Mouse (Mus musculus) urinary bladder, postnatal 4 days (tissue): ENCODE results near the gene Cog4.

Experiments
- DNase-seq, 2 experiments: peaks; one replicate each; pipeline ENCODE4 v3.0.0; 2021 to 2022; ENCODE audit warnings: low spot score in 2 of 2

The Cog4 gene

DNA sequence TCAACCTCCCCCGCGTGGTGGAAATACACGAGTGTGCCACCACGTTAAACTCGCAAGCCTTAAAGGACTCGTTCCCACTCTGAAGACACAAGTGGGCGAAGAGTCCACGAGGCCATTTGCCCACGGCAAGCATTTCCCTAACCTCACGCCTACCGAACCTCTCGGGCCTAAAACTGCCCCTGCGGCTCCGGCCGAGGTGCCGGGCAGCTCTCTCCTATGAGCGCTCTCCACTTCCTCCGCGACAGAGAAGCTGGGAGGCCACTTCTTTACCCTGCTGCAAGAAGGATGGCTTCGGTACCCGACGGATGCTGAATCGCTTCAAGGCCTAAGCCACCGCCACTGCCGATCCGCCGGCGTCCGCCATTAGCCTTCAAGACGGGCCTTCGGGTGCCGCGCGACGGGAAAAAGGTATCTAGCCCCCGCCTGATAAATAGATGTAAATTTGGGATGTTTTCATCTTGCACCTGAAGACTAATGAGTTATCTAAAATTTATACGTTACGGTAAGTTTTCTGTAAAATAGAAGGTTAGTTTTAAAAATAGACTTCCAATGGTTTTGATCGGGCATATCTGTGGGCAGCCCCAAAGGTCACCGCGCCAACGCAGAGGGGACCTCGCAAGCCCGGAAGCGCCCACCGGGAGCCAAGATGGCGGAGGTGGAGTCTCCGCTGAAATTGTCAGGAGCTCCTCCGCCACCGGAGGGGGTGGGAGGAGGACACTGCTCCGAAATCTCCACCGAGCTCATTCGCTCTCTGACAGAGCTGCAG lies at the start of gene Cog4, which contains the start of gene Sf3b3:
Cog4 (plus strand) TSS at position 196 of the 766 bp plus-strand sequence.
Sf3b3 (minus strand) TSS at position 383 of the 766 bp plus-strand sequence.
- DNase-seq = peak; percentile 78 to 82

- no peak for DNase-seq
These were observed 49.3 kb upstream of the Cog4 start for GRCm38 (mm10) chr8:110797086-110797485.

- DNase-seq = no peak
These were observed 43.4 kb upstream of the Cog4 start for GRCm38 (mm10) chr8:110802988-110803387.

GRCm38 (mm10) chr8:110803856-110804255 lies 42.5 kb upstream of the Cog4 start:
- no peak for DNase-seq

DNA sequence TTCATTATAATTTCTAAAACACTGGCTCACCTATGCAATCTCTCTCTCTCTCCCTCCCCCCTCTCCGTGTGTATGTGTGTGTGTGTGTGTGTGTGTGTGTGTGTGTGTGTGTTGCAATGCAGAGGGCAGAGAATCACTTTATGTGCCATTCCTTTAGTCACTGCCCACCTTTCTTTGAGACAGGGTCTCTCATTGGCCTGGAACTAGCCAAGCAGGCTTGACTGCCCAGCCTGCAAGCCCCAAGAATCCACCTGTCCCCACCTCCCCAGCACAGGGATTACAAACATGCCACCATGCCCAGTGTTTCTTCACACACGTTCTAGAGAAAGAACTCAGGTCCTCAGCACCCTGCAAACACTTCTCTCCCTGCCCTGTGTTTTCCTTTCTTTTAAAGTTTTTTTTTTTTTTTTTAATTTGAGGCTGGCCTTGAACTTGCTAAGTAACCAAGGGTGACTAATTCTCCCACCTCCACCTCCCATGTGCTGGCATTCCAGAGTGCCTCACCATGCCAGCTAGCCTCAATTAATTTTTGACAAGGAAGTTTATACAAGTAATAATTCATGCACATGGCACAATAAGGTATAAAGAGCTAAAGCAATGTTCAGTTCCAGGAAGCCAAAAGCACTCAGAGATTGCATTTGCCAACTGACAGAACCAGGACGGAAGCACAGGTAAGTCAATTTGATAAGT lies 41.4 kb upstream of the Cog4 start:
- no peak for DNase-seq

GRCm38 (mm10) chr8:110805669-110806068 lies 40.7 kb upstream of the Cog4 start, which contains the start of gene Il34:
Gene Il34, minus strand, starts transcription at chr8:110805924.
- DNase-seq = no peak

- no peak for DNase-seq
These were observed 40.3 kb upstream of the Cog4 start for GRCm38 (mm10) chr8:110806146-110806545.

GRCm38 (mm10) chr8:110808495-110809472 lies 37.6 kb upstream of the Cog4 start:
- DNase-seq = peak in 1 of 2 experiments; percentile 51

- peak in 1 of 2 experiments; percentile 31 for DNase-seq
These were observed 36.6 kb upstream of the Cog4 start for GRCm38 (mm10) chr8:110809831-110810230.

GRCm38 (mm10) chr8:110810481-110811065 lies 35.8 kb upstream of the Cog4 start:
- DNase-seq = no peak

GRCm38 (mm10) chr8:110811116-110811515 lies 35.3 kb upstream of the Cog4 start:
- DNase-seq = no peak

DNA sequence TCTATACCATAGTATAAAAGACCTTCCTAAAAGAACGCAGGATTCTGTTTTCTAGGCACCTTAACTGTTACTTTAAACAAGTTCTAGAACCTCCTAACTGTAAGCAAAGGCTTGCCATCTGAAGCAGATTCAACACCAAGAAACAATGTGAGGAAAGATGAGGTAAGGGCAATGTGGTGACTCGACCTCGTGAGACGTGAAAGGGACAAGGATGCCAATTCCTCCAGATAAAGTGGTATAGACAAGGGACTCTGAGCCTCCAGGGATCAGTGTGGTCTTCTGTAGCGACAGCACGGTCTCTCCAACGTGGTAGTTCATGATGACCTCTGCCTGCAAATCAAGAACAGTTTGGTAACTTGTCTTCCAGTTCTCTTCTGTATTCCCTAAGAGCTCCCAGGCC lies 34.6 kb upstream of the Cog4 start:
- DNase-seq = no peak

DNA sequence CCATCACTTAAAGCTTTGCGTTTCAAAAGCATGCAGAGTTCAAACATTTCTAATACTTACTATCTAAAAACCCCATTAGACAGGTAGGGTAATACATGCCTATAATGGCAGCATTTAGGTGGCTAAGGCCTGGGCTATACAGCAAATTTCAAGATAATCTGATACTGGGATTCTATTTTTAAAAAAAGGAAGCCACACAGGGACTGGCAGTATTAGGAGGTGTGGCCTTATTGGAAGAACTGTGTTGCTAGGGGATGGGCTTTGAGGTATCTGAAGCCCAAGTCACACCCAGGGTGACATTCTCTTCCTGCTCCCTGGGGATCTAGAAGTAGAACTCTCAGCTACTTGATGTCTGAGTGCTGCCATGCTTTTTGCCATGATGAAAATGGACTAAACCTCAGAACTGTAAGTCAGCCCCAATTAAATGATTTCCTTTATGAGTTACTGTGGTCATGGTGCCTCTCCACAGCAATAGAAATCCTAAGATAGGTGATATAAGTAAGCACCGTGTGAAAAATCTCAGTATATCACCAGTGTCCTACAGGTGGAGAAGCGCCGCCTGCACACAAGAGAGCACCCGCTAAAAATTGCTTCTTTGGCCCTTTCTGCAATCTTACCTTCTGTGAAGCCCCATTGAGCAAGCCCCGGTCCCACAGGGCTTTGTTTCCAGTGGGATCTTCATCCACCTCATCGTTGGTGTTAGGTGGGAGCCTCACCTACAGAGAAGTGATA lies 33.9 kb upstream of the Cog4 start:
- no peak for DNase-seq

GRCm38 (mm10) chr8:110813081-110813812 lies 33.2 kb upstream of the Cog4 start:
- no peak for DNase-seq

DNA sequence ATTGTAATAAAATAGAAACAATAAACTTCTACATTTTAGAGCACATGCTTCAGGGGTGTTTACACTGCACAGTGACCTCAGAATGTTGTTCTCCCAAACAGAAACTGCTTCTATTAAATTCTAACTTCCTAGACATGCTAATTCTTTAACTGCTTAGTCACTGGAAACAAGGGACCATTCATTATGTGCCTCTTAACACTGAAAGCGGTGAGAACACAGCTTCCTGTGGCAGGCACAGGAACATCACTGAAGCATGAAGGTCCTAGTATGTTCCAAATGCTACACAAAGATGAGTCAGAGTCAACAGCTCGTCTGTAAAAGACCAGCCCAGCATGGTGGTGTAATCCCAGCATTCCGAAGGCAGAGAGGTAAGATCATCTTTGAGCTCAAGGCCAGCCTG lies 31.1 kb upstream of the Cog4 start:
- DNase-seq = no peak

GRCm38 (mm10) chr8:110816990-110817389 lies 29.4 kb upstream of the Cog4 start:
- no peak for DNase-seq

GRCm38 (mm10) chr8:110818593-110818992 lies 27.8 kb upstream of the Cog4 start:
- DNase-seq = no peak

GRCm38 (mm10) chr8:110820257-110820656 lies 26.1 kb upstream of the Cog4 start:
- DNase-seq = no peak

GRCm38 (mm10) chr8:110821960-110822359 lies 24.4 kb upstream of the Cog4 start:
- DNase-seq = no peak

DNA sequence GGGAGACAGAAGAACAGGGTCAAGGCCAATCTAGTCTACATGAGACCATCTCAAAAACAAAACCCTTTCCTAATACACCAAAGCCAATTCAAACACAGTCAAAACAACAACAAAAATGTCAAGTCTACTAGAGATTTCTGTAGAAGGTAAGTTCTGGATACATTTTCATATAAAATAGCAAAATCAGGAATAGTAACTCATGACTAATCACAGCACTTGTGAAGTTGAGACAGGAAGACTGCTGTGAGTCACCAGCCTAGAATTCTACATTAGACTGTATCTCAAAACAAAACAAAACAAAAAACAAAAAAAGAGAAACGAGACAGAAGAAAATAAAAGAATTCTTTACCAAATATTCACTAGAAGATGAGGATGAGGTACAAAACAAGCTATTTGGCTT lies 21.5 kb upstream of the Cog4 start:
- DNase-seq = no peak
